ENCODE assay signal across 28 mouse cellular contexts in genomic region chr3:100515093-100515753, GRCm38 (mm10). TPM values are rescaled to one million over a fixed set of nuclear protein-coding genes. Genes with fewer than 3 reads are reported as not detected.
DNase-seq lines count a peak whose midpoint lies in the region; ATAC-seq and TF ChIP-seq lines count a peak whose summit lies in the region.
"Had no signal": no experiment of that assay in that cellular context is flagged by ENCODE, and none has a peak within 500 bp of the region (broad histone marks: within the 10 kb centered on the region; RNA-seq: fewer than 3 reads in every experiment).

No protein-coding gene starts in this region.

- no peak for TF ChIP-seq EP300 in liver, postnatal 0 days (IDR thresholded peaks at IDR 0.05; ENCODE audit: low read depth)

- in situ Hi-C loops in Patski (cut with MboI; ENCODE audit: low pct_unique_long_range_greater_than_20kb) = no loop called here

- no peaks in the 10 kb centered on the region for H3K36me3 ChIP-seq in liver, embryonic 11.5 days (ENCODE audit: control insufficient read depth, insufficient read depth, low read length)
- no peaks in the 10 kb centered on the region for H3K36me3 ChIP-seq in liver, postnatal 0 days (replicated peaks; ENCODE audit: insufficient read depth, low read length)
- H3K36me3 ChIP-seq: forebrain, embryonic 10.5 days; heart, embryonic 13.5 days; hindbrain, embryonic 12.5 days; limb, embryonic 12.5 days; neural tube, embryonic 12.5 days had no signal

- H3K27ac ChIP-seq in liver, embryonic 11.5 days (ENCODE audit: low read depth, low read length) = no peak overlapping the region
- peak overlapping the region; percentile 31; the same call in 1 of the 2 replicates for H3K27ac ChIP-seq in liver, postnatal 0 days (ENCODE audit: low read depth)
- H3K27ac ChIP-seq: forebrain, embryonic 10.5 days; heart, adult 2 months; heart, embryonic 13.5 days; hindbrain, embryonic 12.5 days; layer of hippocampus, adult 2 months; limb, embryonic 12.5 days; liver, embryonic 14.5 days; neural tube, embryonic 12.5 days had no signal

- ATAC-seq in liver, embryonic 11.5 days (replicated peaks; ENCODE audit: low FRiP score) = peak; percentile 22; the same call in 1 of the 2 replicates
- peak; percentile 86 for ATAC-seq in Patski
- 0 out of 2 replicates have a peak, but pooled peaks have one; percentile 31 for ATAC-seq in liver, postnatal 0 days
- ATAC-seq in megakaryocyte progenitor cell, adult 5-6 weeks (replicated peaks; ENCODE audit: poor library complexity) = peak; percentile 67
- no peak for ATAC-seq in monocyte, adult 5-6 weeks (replicated peaks; ENCODE audit: insufficient number of reproducible peaks, low FRiP score, low TSS enrichment, poor library complexity, severe bottlenecking)
- ATAC-seq: CD4-positive, CD25-positive, alpha-beta regulatory T cell, adult 4 months; forebrain, postnatal 0 days; intestine, postnatal 0 days had no signal

- POLR2A ChIA-PET in Patski (lab: Charles Lee) = interaction anchor here (1.0 to 1.3 kb wide), 2 partner anchors 25 to 113 kb away, joined by 3 to 5 read pairs; partner anchors contain the start of gene Tent5c

- H3K27me3 ChIP-seq in liver, embryonic 11.5 days (replicated peaks; ENCODE audit: control insufficient read depth, insufficient read depth, low read length) = peaks cover 4% of the 10 kb centered on the region; the same call in 1 of the 2 replicates
- H3K27me3 ChIP-seq in Patski = no peaks in the 10 kb centered on the region
- H3K27me3 ChIP-seq in liver, postnatal 0 days (ENCODE audit: insufficient read depth, low read length) = no peaks in the 10 kb centered on the region
- H3K27me3 ChIP-seq: hindbrain, embryonic 12.5 days; limb, embryonic 12.5 days; neural tube, embryonic 12.5 days had no signal

- H3K4me1 ChIP-seq in liver, embryonic 11.5 days (replicated peaks; ENCODE audit: control insufficient read depth, insufficient read depth, low read length) = no peaks in the 10 kb centered on the region
- no peaks in the 10 kb centered on the region for H3K4me1 ChIP-seq in liver, postnatal 0 days (ENCODE audit: insufficient read depth)
- H3K4me1 ChIP-seq: forebrain, embryonic 10.5 days; heart, embryonic 13.5 days; hindbrain, embryonic 12.5 days; limb, embryonic 12.5 days; neural tube, embryonic 12.5 days had no signal

- H3K4me2 ChIP-seq in liver, embryonic 11.5 days = no peak overlapping the region
- H3K4me2 ChIP-seq in liver, postnatal 0 days (ENCODE audit: low read depth, low read length) = no peak overlapping the region
- H3K4me2 ChIP-seq: heart, embryonic 13.5 days; hindbrain, embryonic 12.5 days; limb, embryonic 12.5 days; neural tube, embryonic 12.5 days had no signal

- H3K4me3 ChIP-seq in liver, embryonic 11.5 days (ENCODE audit: low read depth, low read length) = no peak overlapping the region
- H3K4me3 ChIP-seq in liver, postnatal 0 days (ENCODE audit: low read depth, low read length) = no peak overlapping the region
- H3K4me3 ChIP-seq: forebrain, embryonic 10.5 days; heart, adult 2 months; heart, embryonic 13.5 days; hindbrain, embryonic 12.5 days; layer of hippocampus, adult 2 months; limb, embryonic 12.5 days; megakaryocyte, embryonic 14.5 days; neural tube, embryonic 12.5 days had no signal

- CTCF ChIA-PET in Patski (lab: Charles Lee) = interaction anchor here (0.7 to 3.8 kb wide), 7 partner anchors 8 to 156 kb away, joined by 3 to 14 read pairs (median 4); no protein-coding TSS in a partner anchor

- no peak overlapping the region for H3K9ac ChIP-seq in liver, embryonic 11.5 days (ENCODE audit: low read depth, low read length)
- no peak overlapping the region for H3K9ac ChIP-seq in liver, postnatal 0 days (replicated peaks)
- H3K9ac ChIP-seq: forebrain, postnatal 0 days; heart, embryonic 13.5 days; hindbrain, embryonic 12.5 days; limb, embryonic 12.5 days; liver, embryonic 14.5 days; neural tube, embryonic 12.5 days had no signal

- WGBS in liver, embryonic 11.5 days = 68% methylated on average over 8 of the region's 8 CpGs
- whole genome bisulfite sequencing in liver, postnatal 0 days (ENCODE audit: insufficient replicate concordance) = 50% methylated on average over 8 of the region's 8 CpGs

- TF ChIP-seq CTCF in Patski (IDR thresholded peaks at IDR 0.05) = no peak
- no peak for TF ChIP-seq CTCF in liver, postnatal 0 days (IDR thresholded peaks at IDR 0.05; ENCODE audit: low read depth)

- no peak for DNase-seq in liver, embryonic 11.5 days (ENCODE audit: low spot score)
- DNase-seq in liver = no peak
- peak; percentile 96 for DNase-seq in Patski (ENCODE audit: low read depth, low spot score)
- no peak for DNase-seq in liver, postnatal 0 days
- DNase-seq in spleen, postnatal 4 days (ENCODE audit: low spot score in 2 of 2) = no peak
- no peak for DNase-seq in spleen, adult 18-20 months
- DNase-seq: adrenal gland, adult 8-10 months; cerebellum, adult 8-10 months; forebrain, postnatal 0 days; gastrocnemius, postnatal 25 days; heart, adult 2 months; heart, postnatal 14 days; kidney, postnatal 25 days; midbrain, embryonic 14.5 days; thymus, adult 18-20 months; thymus, postnatal 36 days had no signal

- no peaks in the 10 kb centered on the region for H3K9me3 ChIP-seq in liver, embryonic 11.5 days (ENCODE audit: control insufficient read depth, low read length)
- no peaks in the 10 kb centered on the region for H3K9me3 ChIP-seq in liver, postnatal 0 days (ENCODE audit: low read length)
- H3K9me3 ChIP-seq: forebrain, embryonic 10.5 days; heart, embryonic 13.5 days; hindbrain, embryonic 12.5 days; limb, embryonic 12.5 days; megakaryocyte, embryonic 14.5 days; neural tube, embryonic 12.5 days had no signal

RNA-seq across cellular contexts. Expression of gene Tent5c, which starts 26.1 kb away (rescaled TPM):
- 10.5 and 11.3 TPM in 2 replicates for polyA plus RNA-seq in liver, embryonic 11.5 days (2014; fragmentation: Nextera tagmentation; extraction: Ambion mirVana)
- 8.4 TPM for polyA plus RNA-seq in Patski (2021)
- 30.7 and 32.5 TPM in 2 replicates for polyA plus RNA-seq in liver, postnatal 0 days (2015; fragmentation: Nextera tagmentation; extraction: Ambion mirVana)
- 1.0 and 1.3 TPM in 2 replicates for total RNA-seq in megakaryocyte progenitor cell, adult 5-6 weeks (2015)
- total RNA-seq in megakaryocyte progenitor cell, adult 5-6 weeks (2017) = 0.71 and 0.91 TPM in 2 replicates
- total RNA-seq in monocyte, adult 5-6 weeks (2017) = 16.9 to 63.7 TPM (median 57.7 TPM) in 3 replicates
